Mouse (Mus musculus): ENCODE results near the gene Mier1.
A peak's percentile ranks its signal among the peaks of the same experiment; 100 is the strongest.
"Not testable (repeated sequence)": the region's sequence is repeated elsewhere in the genome, so short reads cannot be mapped to it uniquely, and the experiment has no call there.

The Mier1 gene

DNA sequence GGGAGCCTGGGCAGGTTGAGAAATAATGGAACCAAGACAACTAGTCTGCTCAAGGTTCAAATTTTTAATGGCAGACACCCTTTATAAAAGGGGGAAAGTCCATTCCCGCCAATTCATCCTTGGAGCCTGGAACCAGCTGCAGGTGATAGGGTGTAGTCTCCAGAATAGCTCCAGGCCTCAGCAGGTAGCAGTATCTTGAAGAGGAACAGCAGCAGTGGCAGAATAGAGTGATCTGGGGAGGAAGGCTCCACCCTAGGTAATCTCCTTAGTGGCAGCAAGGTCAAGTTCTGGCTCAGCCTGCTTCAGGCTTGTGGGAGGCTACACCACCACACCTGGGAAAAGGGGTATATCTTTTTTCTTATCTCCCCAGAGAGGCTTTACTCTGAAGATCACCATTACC, 52.0 kb downstream of the Mier1 start:
- DNase-seq (ENCODE audit: low spot score), result not testable (repeated sequence)

DNA sequence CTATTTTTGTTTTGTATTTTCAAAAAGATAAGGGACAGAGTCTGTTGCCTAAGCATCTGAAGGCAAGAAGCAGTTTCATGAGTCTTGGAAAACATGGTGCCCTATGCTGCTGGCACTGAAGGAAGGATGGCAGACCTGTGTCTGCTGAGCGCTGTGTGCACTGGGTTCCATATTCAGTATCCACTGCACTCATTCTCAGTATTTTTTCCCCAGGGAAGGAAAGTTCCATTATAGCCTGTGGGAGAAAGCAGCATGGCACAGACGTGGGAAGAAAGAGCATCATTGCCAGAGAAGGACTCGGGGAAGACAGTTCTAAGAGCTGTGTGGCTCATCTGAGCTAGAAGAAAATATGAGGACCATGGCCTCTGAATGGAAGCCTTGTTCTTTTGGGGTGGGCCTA, 57.1 kb downstream of the Mier1 start:
- no peak for DNase-seq (ENCODE audit: low spot score)

DNA sequence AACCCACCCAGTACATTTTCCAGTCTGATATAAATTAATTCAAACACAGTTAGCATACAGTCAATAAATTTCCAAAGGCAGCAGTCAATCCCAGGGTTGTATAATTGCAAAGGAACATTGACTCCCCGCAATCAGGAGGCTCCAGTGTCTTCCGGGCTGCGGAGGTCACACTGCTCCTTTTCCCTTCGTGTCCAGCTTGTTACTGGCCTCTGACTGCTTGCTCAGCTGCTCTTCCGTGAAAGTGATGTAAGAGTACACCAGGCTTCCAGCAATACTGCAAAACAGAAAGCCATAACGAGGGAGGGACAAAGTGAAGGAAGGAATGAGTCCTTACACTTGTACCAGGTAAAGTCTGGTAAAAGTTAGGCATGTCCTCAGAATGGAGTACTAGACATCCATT, 59.3 kb downstream of the Mier1 start:
- DNase-seq (ENCODE audit: low spot score), result no peak

DNA sequence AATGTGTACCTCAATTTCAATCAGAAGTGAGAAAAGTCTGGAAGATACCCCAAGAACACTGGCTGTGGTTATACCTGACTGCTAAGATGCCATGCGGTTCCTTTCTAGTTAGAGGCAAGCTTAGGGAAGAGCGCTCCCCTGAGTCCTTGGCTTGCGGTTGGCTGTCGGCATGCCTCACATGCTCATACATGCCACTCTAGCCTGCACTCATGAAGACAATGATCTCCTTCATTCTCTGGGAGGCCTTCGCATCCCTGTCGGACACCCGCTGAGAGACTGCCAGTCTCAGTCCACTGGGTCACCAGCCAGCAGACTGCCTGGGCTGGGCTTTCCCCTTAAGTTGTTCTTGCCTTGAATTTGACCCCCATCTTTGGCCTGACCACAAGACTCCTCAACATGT, 59.8 kb downstream of the Mier1 start:
- DNase-seq (ENCODE audit: low spot score), result no peak

DNA sequence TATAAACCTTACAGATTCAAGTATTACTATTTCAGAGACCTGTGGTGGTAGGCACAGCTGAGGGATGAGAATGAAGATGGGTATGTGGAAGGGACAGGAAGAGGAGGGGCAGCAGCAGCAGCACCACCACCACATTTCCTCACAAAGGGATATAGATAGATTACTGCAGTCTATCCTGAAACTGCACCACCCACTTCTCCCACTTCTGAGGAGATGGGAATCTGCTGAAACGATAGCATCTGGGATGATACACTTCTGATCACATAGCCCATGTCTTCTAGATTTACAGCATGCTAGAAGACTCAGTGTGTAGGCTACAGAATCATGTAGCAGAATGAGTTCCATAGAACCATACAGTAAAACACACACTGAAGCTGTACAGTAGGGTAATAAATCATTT, 63.5 kb downstream of the Mier1 start:
- DNase-seq (ENCODE audit: low spot score), result no peak

DNA sequence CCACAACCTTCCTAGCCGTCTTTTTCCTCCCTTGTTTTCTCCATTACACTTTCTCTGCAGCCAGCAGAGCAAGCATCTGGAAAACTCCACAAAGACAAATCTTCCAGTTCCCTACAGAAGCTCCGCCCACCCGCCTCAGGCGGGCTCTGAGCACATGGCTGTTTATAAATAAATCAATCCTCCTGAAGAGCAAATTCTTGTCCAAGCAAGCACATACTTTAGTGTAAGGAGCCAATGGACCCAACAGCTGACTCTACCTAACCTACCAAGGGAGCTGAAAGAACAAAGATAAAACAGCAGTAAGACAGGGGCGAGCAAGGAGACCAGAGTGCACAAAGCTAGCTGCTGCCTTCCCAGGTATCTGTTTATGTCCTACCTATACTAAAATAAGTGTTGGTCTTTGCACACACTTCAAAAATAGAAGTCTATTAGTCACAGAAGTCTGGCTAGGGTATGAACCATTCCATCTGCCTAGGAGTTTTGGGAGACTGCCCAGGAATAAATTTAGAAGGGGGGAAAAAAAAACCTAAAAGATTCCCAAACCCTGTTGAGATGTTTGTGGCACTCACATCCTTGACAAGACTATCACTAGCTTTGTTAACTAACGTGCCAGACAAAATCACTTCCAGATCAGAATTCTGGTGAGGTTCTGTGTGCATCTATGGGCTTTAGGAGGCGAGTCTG, 64.6 kb downstream of the Mier1 start:
- DNase-seq (ENCODE audit: low spot score), result no peak

DNA sequence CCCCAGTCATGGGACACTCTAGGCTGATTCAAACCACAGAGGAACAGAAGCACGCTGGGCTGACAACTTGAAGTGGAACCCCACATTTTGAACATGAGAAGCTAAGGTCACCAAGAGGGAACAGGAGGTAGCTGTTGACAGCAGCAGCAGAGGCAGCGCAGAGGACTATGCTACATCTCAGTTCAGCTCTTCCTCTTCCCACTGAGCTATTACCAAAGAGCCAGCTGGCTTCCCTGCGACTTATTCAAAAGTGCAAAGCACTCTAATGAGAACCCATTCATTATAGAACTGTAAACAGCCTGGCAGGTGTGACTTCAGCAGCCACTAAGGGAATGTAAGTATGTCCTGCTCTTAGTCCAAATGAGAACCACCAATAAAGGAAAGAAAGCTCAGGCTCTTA, 65.4 kb downstream of the Mier1 start:
- no peak for DNase-seq (ENCODE audit: low spot score)

DNA sequence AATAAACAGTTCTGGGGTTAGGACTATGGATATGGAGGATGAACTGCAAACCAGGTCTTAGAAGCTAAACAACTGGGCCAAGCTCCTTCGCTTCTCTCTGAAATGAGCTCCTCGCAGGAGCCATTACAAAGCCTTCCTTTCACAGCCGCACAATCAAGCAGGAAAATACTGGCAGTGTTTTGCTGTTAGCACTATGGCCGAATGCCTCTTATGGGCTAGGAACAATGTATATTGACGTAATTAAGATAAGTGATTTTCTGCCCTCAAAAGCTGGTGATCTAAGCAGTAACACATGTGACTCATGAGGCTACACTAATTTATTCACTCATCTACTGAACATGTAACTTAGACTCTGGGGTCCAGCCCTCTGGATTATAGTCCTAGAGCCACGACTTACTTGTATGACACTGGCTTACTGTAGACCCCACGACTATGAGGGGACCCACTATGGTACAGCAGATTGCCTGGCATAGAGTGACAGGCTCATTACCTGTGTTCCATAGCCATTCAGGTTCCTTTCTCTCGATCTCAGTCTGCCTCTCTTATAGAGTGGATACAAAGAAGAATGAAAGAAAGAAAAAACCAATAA, 66.2 kb downstream of the Mier1 start:
- DNase-seq (ENCODE audit: low spot score), result no peak

DNA sequence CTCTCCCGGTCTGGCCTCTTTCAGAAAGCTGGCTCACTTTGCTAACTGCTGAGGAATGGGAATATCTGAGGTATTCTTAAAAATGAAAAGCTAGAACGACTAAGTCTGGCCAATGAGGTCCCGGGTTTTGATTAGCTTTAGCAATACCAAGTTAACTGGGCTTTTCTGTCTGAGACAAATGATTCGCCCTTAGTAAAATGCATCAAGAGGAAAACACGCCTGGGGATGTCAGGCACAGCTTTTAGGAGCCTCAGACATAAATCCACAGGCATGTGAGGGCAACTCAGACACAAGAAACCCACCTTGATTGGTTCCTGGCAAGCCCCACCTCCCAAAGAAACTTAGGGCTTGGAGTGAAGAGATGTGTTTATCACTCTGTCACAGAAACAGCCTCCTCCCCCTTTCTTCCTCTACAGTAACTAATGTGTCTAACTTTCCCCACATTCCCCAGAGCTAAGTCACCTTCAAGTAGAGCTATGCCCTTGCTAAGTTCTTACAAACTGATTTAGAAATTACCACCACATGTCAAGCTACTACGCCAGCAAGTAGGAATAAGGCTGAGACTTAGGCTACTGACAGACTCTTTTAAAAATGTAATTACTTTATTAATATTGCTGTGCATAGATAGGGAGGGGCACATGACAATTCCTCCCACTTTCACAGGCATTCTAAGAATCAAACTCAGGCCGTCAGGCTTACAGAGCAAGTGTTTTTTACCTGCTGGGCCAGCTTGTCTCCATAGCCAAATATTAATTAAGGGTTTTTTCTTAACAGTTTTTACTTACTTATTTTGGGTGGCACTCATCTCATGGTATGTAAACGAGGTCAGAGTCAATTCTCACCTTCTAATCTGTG, 74.8 kb downstream of the Mier1 start:
- no peak for DNase-seq (ENCODE audit: low spot score)

DNA sequence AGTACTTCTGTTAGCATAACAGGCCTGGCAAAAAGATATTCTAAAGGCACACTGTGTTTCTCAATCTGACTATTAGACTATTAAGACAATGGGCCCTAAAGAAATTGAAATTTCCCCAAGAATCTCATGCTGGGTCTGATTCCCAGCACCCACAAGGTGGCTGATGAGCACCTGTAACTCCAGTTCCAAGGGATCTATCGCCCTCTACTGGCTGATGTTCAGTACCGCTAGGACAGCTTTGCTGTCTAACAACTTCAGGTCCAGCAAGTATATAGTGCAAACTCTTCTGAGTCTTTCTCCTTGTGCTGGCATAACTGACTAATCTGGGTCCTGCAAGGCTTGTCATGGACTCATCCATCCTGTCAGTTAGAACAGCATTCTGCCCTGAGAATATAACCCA, 78.2 kb downstream of the Mier1 start:
- no peak for DNase-seq (ENCODE audit: low spot score)

DNA sequence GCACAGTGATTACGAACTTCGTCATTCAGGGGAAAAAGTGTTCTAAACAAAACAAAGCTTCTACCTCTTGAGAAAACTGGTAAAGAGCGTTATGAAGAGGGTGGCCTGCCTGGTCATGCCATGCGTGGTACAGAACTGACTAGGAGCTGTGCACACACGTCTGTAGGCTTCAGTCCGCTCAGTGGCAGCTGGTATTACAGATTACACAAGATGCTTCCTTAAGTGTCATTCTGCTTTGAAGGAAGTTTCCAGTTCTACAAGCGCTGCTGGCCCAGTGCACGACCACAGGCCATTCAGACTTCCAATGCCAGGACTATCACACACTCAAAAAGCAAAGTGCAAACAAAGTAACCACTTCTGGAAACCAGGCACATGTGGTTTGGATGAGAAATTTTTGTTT, 83.2 kb downstream of the Mier1 start:
- DNase-seq (ENCODE audit: low spot score), result no peak

DNA sequence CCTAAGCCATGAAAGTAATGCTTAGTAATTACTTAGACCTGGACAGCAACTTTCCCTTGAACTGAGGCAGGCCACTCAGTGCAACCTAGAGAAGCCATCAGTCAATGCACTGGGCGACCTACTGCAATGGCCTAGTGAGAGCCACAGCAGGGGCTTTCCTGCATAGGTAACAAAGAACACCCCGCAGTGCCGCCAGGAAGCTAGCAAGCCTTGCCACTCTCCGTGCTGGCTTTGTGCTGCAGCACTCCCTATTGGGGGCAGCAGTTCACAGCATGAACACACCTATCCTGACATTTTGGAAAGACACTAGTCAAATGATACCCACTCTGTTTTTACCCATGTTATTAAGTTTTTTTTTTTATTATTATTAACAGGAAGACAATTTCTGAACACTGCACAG, 84.9 kb downstream of the Mier1 start:
- DNase-seq (ENCODE audit: low spot score), result no peak

DNA sequence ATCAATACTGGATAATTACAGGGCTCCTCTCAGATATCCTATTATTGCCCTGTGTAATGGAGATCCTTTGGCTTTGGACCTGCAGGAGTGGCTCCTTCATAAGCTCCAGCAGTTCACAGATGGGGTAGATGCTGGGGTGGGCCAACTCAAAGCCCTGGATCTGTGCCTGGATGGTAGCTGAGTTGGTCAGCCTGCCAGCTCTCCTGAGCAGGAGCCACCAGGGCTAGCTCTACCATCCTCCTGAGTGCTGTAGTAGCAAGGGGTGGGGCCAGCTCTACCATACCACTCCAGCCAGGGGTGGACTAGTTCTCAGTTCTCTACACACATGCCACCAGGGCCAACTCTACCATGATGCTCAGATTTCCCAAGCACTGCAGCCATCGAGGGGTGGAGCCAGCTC, 85.9 kb downstream of the Mier1 start:
- no peak for DNase-seq (ENCODE audit: low spot score)

DNA sequence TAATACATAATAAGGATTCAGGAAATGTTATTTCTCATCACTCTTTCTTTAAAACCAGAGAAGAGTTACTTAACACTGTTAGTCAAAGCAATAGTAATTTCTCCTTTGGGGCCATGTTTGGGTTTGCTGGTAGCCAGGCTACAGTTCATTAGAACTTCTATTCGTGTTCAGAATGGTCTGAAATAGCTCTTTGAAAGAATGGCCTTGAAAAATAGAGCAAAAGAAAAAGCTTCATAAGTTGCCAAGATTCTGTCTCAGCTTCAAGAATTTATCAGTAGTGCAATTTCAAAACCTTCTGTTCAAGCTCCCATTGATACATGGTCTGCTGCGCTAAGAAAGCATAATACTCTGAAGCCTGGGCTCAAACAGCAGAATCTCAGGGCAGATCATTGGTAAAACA, 89.5 kb downstream of the Mier1 start:
- no peak for DNase-seq (ENCODE audit: low spot score)

DNA sequence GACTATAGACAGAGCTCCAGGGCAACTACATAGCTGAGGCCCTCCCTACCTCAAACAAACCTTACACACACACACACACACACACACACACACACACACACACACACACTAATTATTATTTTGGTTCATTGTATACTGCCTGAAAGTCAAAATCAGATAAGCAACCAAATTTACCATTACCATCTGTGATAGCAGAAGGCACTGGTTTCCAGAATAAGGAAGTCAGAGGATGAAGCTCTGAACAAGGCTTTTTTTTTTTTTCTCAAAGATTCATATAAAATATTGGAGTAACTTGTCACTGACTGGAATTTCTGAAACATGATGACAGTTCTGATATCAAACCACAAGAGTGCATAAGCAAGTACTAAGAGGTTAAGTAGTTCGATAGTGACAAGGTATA, 94.4 kb downstream of the Mier1 start:
- DNase-seq (ENCODE audit: low spot score), result no peak

DNA sequence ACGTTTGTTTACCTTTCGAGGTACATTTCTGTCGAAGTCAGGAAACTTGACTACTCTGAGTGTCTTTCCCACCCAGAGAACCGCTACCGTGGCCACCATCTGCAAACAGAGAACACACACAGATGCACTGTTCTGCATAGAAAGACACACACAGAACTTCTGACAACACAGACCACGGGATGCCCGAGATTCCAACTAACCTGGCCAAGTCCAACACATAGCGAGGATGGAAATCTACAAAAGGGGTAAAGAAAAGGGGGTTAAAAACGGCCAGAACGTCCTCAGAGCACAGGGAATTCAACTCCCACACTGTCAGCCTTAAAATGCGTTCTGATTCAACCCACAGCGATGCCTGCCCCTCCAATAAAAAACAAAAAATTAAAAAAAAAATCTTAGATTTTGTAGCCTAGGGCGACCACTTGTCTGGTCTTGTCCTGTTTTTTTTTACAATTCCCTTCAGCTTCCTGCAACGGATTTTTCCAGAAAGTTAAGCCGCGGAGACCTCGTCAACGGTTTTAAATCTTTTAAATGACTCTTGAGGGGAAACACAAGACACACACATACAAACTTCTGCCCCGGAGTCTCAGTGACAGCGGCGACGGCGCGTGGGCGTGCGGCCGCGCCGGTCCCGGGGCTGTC, 99.8 kb downstream of the Mier1 start:
- no peak for DNase-seq (ENCODE audit: low spot score)

DNA sequence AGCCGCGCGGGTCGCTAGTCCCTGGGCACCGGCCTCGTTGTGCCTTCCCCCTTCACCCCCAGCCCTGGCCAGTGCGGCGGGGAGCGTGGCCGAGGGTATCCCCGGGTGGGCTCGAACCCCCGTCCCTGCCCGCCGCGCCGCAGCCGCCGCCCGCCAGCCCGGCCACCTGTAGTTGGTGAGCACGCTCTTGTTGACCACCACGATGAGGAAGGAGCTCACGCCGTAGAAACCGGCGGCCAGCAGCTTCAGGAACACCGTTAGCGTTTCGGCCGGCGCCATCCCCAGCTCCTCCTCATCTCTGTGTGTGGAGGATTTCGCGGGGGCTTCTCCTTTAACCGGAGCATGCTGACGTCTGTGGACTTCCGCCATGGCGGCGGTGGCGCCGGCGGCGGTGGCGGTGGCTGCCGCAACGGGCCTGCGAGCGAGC, 100.3 kb downstream of the Mier1 start:
- DNase-seq (ENCODE audit: low spot score), result peak; percentile 57
